8 mouse cellular contexts compared by ENCODE assay signal in genomic region chr11:101467477-101468262, GRCm38 (mm10). TPM values are rescaled to one million over a fixed set of nuclear protein-coding genes. Genes with fewer than 3 reads are reported as not detected.
DNase-seq lines count a peak whose midpoint lies in the region; ATAC-seq and TF ChIP-seq lines count a peak whose summit lies in the region.

No protein-coding gene starts in this region.

- no peaks in the 10 kb centered on the region for H3K9me3 ChIP-seq in hindbrain, postnatal 0 days (ENCODE audit: low read length)

- TF ChIP-seq CTCF in hindbrain, postnatal 0 days (IDR thresholded peaks at IDR 0.05; ENCODE audit: low read depth): peak; percentile 74

- H3K4me2 ChIP-seq in hindbrain, postnatal 0 days (ENCODE audit: low read depth, low read length): peak overlapping the region; percentile 73

- no peaks in the 10 kb centered on the region for H3K27me3 ChIP-seq in hindbrain, postnatal 0 days (ENCODE audit: insufficient read depth, low read length)

- H3K4me3 ChIP-seq in hindbrain, postnatal 0 days (ENCODE audit: low read length): peak overlapping the region; percentile 78

- H3K36me3 ChIP-seq in hindbrain, postnatal 0 days (ENCODE audit: insufficient read depth, low read length): peaks cover 3% of the 10 kb centered on the region; the same call in 1 of the 2 replicates

- peak overlapping the region; percentile 83 for H3K9ac ChIP-seq in hindbrain, postnatal 0 days (replicated peaks; ENCODE audit: low read length)

- under 1% methylated on average over 45 of the region's 54 CpGs for WGBS in hindbrain, postnatal 0 days

- DNase-seq in ZHBTc4 (ENCODE audit: low read depth, low spot score): peak; percentile 86
- peak; percentile 27 to 41 for DNase-seq in gastrocnemius, adult 8-10 months (ENCODE audit: low spot score in 2 of 2)
- peak; percentile 91 for DNase-seq in hindbrain, postnatal 0 days (ENCODE audit: low spot score)
- peak; percentile 52 to 61 for DNase-seq in left cerebral cortex, adult 18-20 months (ENCODE audit: low spot score in 2 of 2)
- DNase-seq in lung, postnatal 36 days: peak; percentile 87
- peak; percentile 90 for DNase-seq in retina, embryonic 14.5 days (ENCODE audit: low spot score)
- peak; percentile 90 for DNase-seq in thymus, postnatal 4 days

- peaks cover 20% of the 10 kb centered on the region for H3K4me1 ChIP-seq in hindbrain, postnatal 0 days (ENCODE audit: insufficient read depth, low read length)

- peak overlapping the region; percentile 89 for H3K27ac ChIP-seq in hindbrain, postnatal 0 days

- peak; percentile 40 for ATAC-seq in common myeloid progenitor, adult 5-6 weeks (replicated peaks; ENCODE audit: low read depth, poor library complexity, severe bottlenecking)
- peak; percentile 79 for ATAC-seq in hindbrain, postnatal 0 days

RNA-seq across cellular contexts. Expression of gene Vat1, which starts 1.6 kb away (rescaled TPM):
- total RNA-seq in common myeloid progenitor, adult 5-6 weeks (2017): 14.4 and 15.5 TPM in 2 replicates
- 10 to 100 TPM in 2 of 4 experiments, 1 to 10 TPM in 2; 7.9 to 14.0 (median 9.8) TPM for total RNA-seq in gastrocnemius, adult 8-10 months (2022)
- total RNA-seq in hindbrain, postnatal 0 days (2014; rRNA removed): 290 and 295 TPM in 2 replicates
- polyA plus RNA-seq in hindbrain, postnatal 0 days (2015; fragmentation: Nextera tagmentation; extraction: Ambion mirVana): 106 and 114 TPM in 2 replicates
- total RNA-seq in left cerebral cortex, adult 18-20 months (2021): 10 to 100 TPM; 37.9 to 44.5 TPM

RNA-seq across cellular contexts. Expression of gene Rnd2, which starts 2.9 kb away (rescaled TPM):
- 2.8 and 3.1 TPM in 2 replicates for total RNA-seq in common myeloid progenitor, adult 5-6 weeks (2017)
- 1 to 10 TPM; 2.4 to 3.9 (median 3.5) TPM for total RNA-seq in gastrocnemius, adult 8-10 months (2022)
- 103 and 140 TPM in 2 replicates for total RNA-seq in hindbrain, postnatal 0 days (2014; rRNA removed)
- 143 and 154 TPM in 2 replicates for polyA plus RNA-seq in hindbrain, postnatal 0 days (2015; fragmentation: Nextera tagmentation; extraction: Ambion mirVana)
- total RNA-seq in left cerebral cortex, adult 18-20 months (2021): 100 to 1,000 TPM; 158 to 161 TPM

RNA-seq across cellular contexts. Expression of gene Ifi35, which starts 19.5 kb away (rescaled TPM):
- 29.9 and 33.1 TPM in 2 replicates for total RNA-seq in common myeloid progenitor, adult 5-6 weeks (2017)
- 1 to 10 TPM; 7.4 to 9.7 (median 8.7) TPM for total RNA-seq in gastrocnemius, adult 8-10 months (2022)
- 3.9 and 4.2 TPM in 2 replicates for total RNA-seq in hindbrain, postnatal 0 days (2014; rRNA removed)
- polyA plus RNA-seq in hindbrain, postnatal 0 days (2015; fragmentation: Nextera tagmentation; extraction: Ambion mirVana): 5.3 and 5.8 TPM in 2 replicates
- 1 to 10 TPM; 2.6 to 3.2 TPM for total RNA-seq in left cerebral cortex, adult 18-20 months (2021)

RNA-seq across cellular contexts. Expression of gene Rpl27, which starts 25.6 kb away (rescaled TPM):
- total RNA-seq in common myeloid progenitor, adult 5-6 weeks (2017): 3,230 and 4,557 TPM in 2 replicates
- total RNA-seq in gastrocnemius, adult 8-10 months (2022): 10 to 100 TPM; 20.8 to 47.8 (median 31.7) TPM
- 535 and 538 TPM in 2 replicates for total RNA-seq in hindbrain, postnatal 0 days (2014; rRNA removed)
- polyA plus RNA-seq in hindbrain, postnatal 0 days (2015; fragmentation: Nextera tagmentation; extraction: Ambion mirVana): 276 and 282 TPM in 2 replicates
- 10 to 100 TPM; 51.0 to 52.1 TPM for total RNA-seq in left cerebral cortex, adult 18-20 months (2021)

RNA-seq across cellular contexts. Expression of gene Ptges3l, which starts 42.5 kb away (rescaled TPM):
- total RNA-seq in common myeloid progenitor, adult 5-6 weeks (2017): not detected in 2 replicates
- total RNA-seq in gastrocnemius, adult 8-10 months (2022): 10 to 100 TPM; 82.1 to 86.1 (median 84.0) TPM
- 0.31 and 0.58 TPM in 2 replicates for total RNA-seq in hindbrain, postnatal 0 days (2014; rRNA removed)
- polyA plus RNA-seq in hindbrain, postnatal 0 days (2015; fragmentation: Nextera tagmentation; extraction: Ambion mirVana): 3.8 and 4.6 TPM in 2 replicates
- total RNA-seq in left cerebral cortex, adult 18-20 months (2021): 1 to 10 TPM; 4.1 to 4.5 TPM

Comparison
In these comparisons a context has a peak if more than half of its experiments do, and no peak if none do; other contexts are left out.
1. Peak in every context shown above with its lines: DNase-seq, ATAC-seq, H3K4me3 ChIP-seq and H3K27ac ChIP-seq.
2. DNase-seq: peak in every context shown above with its lines; median percentile 91 in hindbrain, postnatal 0 days; 90 in retina, embryonic 14.5 days; 90 in thymus, postnatal 4 days; 87 in lung, postnatal 36 days; 86 in ZHBTc4; 56 in left cerebral cortex, adult 18-20 months; 34 in gastrocnemius, adult 8-10 months.
3. RNA of gene Rnd2, which starts 2.9 kb away (total RNA-seq): 158 to 161 TPM in left cerebral cortex, adult 18-20 months and 103 to 140 TPM in hindbrain, postnatal 0 days; 2.4 to 3.9 TPM in gastrocnemius, adult 8-10 months and 2.8 to 3.1 TPM in common myeloid progenitor, adult 5-6 weeks; every median in the first group is over 10 times any median in the second.